Mouse (Mus musculus) mesoderm, embryonic 11.5 days (tissue): ENCODE data around the gene Psen1.

Experiments
- DNase-seq: peaks from one replicate; pipeline ENCODE4 v3.0.0-alpha.2; 2012; ENCODE audit warnings: low read depth, low spot score

Psen1 gene

DNA sequence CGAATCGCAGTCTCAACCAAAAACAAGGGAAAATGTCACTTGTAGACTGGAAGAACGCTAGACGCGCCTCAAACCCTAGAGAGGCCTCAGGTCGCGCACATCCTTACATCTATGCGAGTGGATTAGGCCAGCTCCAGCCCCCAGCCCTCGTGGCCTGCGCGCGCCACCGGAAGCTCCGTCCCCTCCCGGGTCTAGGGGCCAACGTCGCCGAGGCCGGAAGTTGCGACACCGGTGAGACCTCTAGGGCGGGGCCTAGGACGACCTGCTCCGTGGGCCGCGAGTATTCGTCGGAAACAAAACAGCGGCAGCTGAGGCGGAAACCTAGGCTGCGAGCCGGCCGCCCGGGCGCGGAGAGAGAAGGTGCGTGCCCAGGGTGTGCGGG lies at the start of gene Psen1:
Gene Psen1 (plus strand): TSS at position 219 of the 382 bp plus-strand sequence.
- peak; percentile 94 for DNase-seq

DNA sequence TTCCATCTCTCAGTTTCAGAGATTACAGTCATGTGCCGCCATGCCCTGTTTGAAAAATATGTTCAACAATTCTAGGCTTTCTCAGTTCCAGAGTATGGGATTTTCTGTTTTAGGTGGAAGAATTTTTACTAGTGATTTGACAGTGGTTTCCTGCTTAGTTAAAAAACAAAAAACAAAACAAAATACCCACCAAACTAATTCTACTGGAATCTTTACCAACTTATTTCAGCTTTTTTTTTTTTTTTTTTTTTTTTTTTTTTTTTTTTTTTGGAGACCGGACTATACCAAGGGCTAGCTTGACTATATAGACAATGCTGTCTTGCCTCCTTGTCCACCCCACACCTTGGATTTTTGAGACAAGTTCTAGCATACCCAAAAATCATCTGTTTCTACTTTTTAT lies 46.7 kb upstream of the Psen1 start:
- DNase-seq: no peak

- DNase-seq: no peak
Measured at GRCm38 (mm10) chr12:83643116-83643515, 44.8 kb upstream of the Psen1 start.

DNA sequence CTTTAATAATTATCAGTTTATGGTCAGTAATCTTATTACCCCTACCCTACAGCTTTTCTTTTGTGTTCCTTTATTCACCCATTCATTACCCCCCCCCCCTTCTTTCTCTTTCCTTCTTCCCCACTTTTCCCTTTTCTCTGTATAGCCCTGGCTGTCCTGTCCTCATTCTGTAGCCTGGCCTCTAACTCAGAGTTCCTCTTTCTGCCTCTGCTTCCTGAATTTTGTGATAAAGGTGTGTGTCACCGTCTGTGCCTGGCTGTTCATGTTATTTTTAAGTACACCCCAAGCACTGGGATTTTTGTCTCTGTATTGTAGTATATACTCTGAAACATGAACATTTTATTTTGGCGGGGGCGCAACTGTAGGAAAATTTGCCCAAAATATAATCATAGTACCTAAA lies 37.6 kb upstream of the Psen1 start:
- no peak for DNase-seq

- no peak for DNase-seq
Measured at GRCm38 (mm10) chr12:83651414-83651813, 36.5 kb upstream of the Psen1 start.

DNA sequence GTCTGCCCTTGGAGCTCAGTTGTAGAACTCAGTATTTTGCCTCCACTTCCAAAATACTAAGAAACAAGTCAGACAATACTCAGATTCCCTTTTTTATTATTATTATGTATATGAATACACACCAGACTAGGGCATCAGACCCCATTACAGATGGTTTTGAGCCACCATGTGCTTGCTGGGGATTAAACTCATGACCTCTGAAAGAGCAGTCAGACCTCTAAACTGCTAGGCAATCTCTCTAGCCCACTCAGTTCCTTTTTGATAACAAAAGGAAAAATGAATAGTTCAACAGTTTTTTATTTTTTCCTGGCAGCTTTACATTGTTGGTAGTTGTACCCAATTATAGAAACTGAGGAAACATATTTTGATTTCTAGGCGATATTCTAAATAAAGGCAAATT lies 2.5 kb upstream of the Psen1 start:
- no peak for DNase-seq

DNA sequence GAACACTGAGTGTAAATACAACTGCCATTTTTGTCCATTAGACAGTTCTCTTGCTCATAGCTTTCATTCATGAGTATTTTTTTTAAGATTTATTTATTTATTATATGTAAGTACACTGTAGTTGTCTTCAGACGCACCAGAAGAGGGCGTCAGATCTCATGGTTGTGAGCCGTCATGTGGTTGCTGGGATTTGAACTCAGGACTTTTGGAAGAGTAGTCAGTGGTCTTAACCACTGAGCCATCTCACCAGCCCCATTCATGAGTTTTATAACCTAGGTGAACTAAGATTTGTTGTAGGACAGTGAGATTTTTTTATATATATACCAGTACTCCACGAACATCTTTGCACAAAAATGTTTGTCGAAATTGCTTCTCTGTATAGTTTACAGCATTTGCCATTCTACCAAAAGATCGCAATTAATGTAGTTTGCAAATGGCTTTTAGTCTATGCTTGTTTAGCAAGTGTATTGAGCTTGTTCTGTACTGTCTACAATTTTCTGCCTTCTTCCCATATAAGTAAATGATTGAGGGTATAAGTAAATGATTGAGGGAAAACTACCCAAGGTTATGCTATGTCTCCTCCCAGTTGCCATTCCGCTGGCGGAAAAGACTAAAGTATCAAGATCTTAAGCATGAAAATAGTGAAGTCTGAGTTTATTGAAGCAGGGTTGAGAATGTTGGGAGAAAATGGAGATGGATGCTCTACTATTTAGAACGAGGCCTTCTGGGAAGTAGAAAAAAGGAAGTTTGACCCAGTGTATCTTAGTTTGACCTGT lies 1.2 kb upstream of the Psen1 start:
- no peak for DNase-seq

GRCm38 (mm10) chr12:83688316-83689086 lies 549 bp downstream of the Psen1 start:
- peak; percentile 50 for DNase-seq

GRCm38 (mm10) chr12:83689087-83689432 lies 1.1 kb downstream of the Psen1 start:
- DNase-seq: peak; percentile 12

- no peak for DNase-seq
Measured at GRCm38 (mm10) chr12:83694011-83694410, 6.1 kb downstream of the Psen1 start.

GRCm38 (mm10) chr12:83694669-83695068 lies 6.7 kb downstream of the Psen1 start:
- DNase-seq: no peak

GRCm38 (mm10) chr12:83698637-83699036 lies 10.7 kb downstream of the Psen1 start:
- DNase-seq: no peak

GRCm38 (mm10) chr12:83701608-83702007 lies 13.7 kb downstream of the Psen1 start:
- no peak for DNase-seq

DNA sequence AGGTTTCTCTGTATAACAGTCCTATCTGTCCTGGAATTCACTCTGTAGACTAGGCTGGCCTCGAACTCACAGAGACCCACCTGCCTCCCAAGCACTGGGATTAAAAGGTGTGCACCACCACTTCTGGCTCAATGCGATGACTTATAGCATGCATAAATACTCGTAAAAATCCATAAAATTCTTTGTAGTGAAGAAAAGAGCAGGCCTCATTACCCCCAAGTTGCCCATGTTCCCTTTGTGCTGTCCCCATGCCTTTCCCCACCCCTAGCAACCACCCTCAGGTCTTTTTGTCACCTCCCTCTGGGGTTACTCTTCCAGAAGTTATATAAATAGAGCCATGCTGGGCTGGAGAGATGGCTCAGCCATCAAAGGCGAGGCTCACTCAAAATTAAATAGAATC lies 14.8 kb downstream of the Psen1 start:
- DNase-seq: peak; percentile 46

GRCm38 (mm10) chr12:83706951-83707350 lies 19.0 kb downstream of the Psen1 start:
- DNase-seq: no peak

DNA sequence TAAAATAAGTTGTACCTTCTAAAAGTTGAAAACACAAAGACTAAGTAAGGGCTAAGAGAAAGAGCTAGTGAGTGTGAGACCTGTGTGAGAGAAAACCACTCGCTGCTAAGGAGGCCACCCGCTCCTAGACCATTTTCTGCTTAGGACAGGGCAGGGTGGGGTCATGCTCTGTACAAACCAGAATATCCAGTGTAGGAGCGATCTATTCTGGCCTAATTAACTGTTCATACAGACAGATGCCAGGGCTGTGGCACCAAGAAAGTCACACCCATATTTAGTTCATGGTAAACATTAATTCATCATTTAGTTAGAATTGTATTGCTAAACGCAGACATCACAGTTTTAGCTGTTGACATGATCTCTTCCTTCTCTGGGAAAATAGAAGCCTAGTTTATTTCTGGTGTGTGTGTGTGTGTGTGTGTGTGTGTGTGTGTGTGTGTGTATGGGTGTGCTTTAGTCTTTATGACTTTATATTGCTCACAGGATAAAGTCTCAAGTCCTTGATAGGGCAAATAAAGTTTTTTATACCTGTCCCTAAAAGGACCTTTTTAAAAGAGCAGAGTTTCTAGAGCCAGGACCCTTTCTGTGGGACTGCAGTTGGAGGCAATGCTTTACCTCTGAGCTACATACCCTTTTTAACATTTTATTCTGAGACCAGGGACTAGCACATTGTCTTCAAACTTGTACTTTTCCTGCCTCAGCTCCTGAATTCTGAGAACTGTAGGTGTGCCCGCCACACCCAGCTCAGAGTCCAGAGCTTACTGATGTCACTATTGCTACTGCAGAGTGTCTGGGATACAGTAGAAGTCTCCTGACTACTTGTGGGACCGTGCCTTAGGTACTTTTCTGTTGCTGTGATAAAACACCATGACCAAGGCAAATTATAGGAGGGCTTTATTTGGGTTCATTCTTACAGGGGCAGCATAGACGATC lies 20.5 kb downstream of the Psen1 start:
- no peak for DNase-seq

GRCm38 (mm10) chr12:83709934-83710333 lies 22.0 kb downstream of the Psen1 start:
- DNase-seq: no peak

- DNase-seq: peak; percentile 59
Measured at GRCm38 (mm10) chr12:83713749-83714148, 25.8 kb downstream of the Psen1 start.

- DNase-seq: no peak
Measured at GRCm38 (mm10) chr12:83716416-83717184, 28.6 kb downstream of the Psen1 start.

GRCm38 (mm10) chr12:83719431-83719830 lies 31.5 kb downstream of the Psen1 start:
- no peak for DNase-seq

DNA sequence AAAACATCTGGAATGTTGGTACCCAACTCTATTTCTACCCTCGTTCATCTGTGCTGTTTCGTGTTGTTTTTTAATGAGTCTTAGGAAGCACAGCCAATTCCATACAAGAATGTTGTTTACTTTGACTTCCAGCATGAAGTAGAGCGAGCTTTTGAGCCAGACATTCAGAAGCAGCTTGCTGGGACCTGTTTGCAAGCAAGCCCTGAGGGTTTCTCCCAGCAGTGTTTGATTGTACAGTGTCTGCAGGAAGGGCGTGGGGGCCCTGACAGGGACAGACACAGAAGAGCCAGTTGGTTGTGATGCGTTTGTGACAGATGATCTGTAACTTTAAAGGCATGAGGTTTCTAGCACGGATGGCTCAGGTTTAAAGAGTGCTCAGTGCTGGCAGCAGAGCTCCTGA lies 33.3 kb downstream of the Psen1 start:
- peak; percentile 10 for DNase-seq
